Mouse (Mus musculus) limb, embryonic 13.5 days (tissue): ENCODE measurements around the gene Slc6a19. TPM values are rescaled to one million over a fixed set of nuclear protein-coding genes. Genes with fewer than 3 reads are reported as not detected.
"Not testable (repeated sequence)": the region's sequence is repeated elsewhere in the genome, so short reads cannot be mapped to it uniquely, and the experiment has no call there.

ENCODE experiments used
- ATAC-seq: fragments of 200-750 bp; cut with Nextera tagmentation; 2 replicates; pipeline ENCODE4 v1.8.0; 2017; ENCODE audit warnings: low read depth, moderate number of reproducible peaks, moderate TSS enrichment; ENCODE audit not compliant: low FRiP score
- H3K27ac ChIP-seq: fragments of 300-500 bp; sonication (generic); 2 replicates; pipeline ENCODE4 v1.5.1; 2015; ENCODE audit warnings: inconsistent platforms, mild to moderate bottlenecking, moderate library complexity
- H3K27me3 ChIP-seq: fragments of 300-500 bp; sonication (generic); 2 replicates; pipeline ENCODE4 v1.6.1; 2015; ENCODE audit warnings: mild to moderate bottlenecking, inconsistent platforms
- H3K36me3 ChIP-seq: fragments of 300-500 bp; sonication (generic); 2 replicates; pipeline ENCODE4 v1.6.1; 2015; ENCODE audit warnings: inconsistent platforms, mild to moderate bottlenecking, moderate library complexity
- H3K4me1 ChIP-seq: fragments of 300-500 bp; sonication (generic); 2 replicates; pipeline ENCODE4 v1.6.1; 2015; ENCODE audit warnings: inconsistent platforms
- H3K4me2 ChIP-seq: fragments of 300-500 bp; sonication (generic); replicated peaks from 2 replicates; pipeline ENCODE4 v1.6.1; 2015; ENCODE audit warnings: inconsistent platforms, mild to moderate bottlenecking, moderate library complexity
- H3K4me3 ChIP-seq: fragments of 300-500 bp; sonication (generic); 2 replicates; pipeline ENCODE4 v1.5.1; 2015; ENCODE audit warnings: moderate library complexity, mild to moderate bottlenecking, inconsistent platforms
- H3K9ac ChIP-seq: fragments of 300-500 bp; sonication (generic); 2 replicates; pipeline ENCODE4 v1.6.1; 2015; ENCODE audit warnings: mild to moderate bottlenecking, inconsistent platforms
- H3K9me3 ChIP-seq: fragments of 300-500 bp; sonication (generic); 2 replicates; pipeline ENCODE4 v1.6.1; 2016; ENCODE audit warnings: inconsistent platforms
- WGBS: fragments of 180-500 bp; shearing (Covaris S2); methylation state at CpG from one replicate; pipeline ENCODE4 v1.1.7; 2015; 5-methylcytosine and 5-hydroxymethylcytosine counted together
- polyA plus RNA-seq: library from polyadenylated mRNA; unstranded; fragments of >200 nt; fragmentation: Nextera tagmentation; extraction: Ambion mirVana; gene quantifications from 2 replicates; pipeline ENCODE4 v1.2.1, GENCODE M21; 2015

Slc6a19 gene
- polyA plus RNA-seq, 1 experiment from 2014 or later, result 0.04 TPM

GRCm38 (mm10) chr13:73711803-73712202 is 7.1 kb upstream of the Slc6a19 start:
- WGBS, result 84% methylated on average over 5 of the region's 5 CpGs
- Histone ChIP-seq H3K27me3 (no peaks in the 10 kb centered on the region), H3K27ac (no peak overlapping the region), H3K4me1 (no peaks in the 10 kb centered on the region), H3K4me2 (no peak overlapping the region), H3K4me3 (no peak overlapping the region), H3K9ac (no peak overlapping the region), H3K36me3 (no peaks in the 10 kb centered on the region), H3K9me3 (no peaks in the 10 kb centered on the region)
- no peak for ATAC-seq

DNA sequence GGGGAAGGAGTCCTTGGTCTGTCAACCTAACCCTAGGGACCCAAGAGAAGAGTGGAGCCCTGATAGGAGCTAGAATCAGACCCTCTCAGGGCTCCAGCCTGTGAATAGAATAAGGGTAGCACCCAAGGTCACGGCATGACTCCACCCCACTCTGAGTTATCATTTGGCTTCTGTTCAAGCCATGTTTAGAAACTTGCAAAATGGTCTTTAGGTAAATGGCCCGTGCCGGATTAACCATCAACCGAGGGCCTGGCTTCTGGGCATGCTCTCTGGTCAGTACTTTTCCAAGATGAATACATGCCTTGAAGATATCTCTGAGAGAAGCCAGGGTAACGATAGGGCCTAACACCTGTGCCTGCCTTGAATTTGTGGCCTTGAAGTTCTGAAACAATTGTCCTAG is 6.6 kb upstream of the Slc6a19 start:
- Histone ChIP-seq H3K4me3 (no peak overlapping the region), H3K9me3 (no peaks in the 10 kb centered on the region), H3K27me3 (no peaks in the 10 kb centered on the region), H3K4me1 (no peaks in the 10 kb centered on the region), H3K36me3 (no peaks in the 10 kb centered on the region), H3K27ac (no peak overlapping the region), H3K4me2 (no peak overlapping the region), H3K9ac (no peak overlapping the region)
- 95% methylated on average over 5 of the region's 5 CpGs for WGBS
- no peak for ATAC-seq

DNA sequence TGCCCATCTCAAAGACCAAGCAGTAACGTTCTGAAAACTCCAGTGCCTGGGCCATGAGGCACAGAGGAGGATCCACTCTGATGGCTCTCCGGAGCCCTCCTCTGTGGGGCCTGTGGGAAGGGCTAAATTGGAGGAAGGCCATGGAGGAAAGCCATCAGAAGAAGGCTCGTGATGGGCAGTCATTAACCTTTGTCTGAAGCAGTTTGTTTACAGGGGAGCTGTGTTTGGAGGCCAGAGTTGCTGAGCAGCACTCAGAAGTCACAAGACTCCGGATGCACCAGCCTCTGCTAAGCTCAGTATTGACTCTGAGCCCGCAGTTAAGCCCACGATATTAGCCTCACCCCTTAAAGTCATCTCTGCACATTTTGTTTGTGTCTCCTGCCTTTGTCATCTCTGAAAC is 4.8 kb upstream of the Slc6a19 start:
- Histone ChIP-seq H3K4me1 (no peaks in the 10 kb centered on the region), H3K36me3 (no peaks in the 10 kb centered on the region), H3K4me2 (no peak overlapping the region), H3K9ac (no peak overlapping the region), H3K9me3 (no peaks in the 10 kb centered on the region), H3K27me3 (no peaks in the 10 kb centered on the region), H3K4me3 (no peak overlapping the region), H3K27ac (no peak overlapping the region)
- no peak for ATAC-seq
- 41% methylated on average over 6 of the region's 6 CpGs for WGBS

DNA sequence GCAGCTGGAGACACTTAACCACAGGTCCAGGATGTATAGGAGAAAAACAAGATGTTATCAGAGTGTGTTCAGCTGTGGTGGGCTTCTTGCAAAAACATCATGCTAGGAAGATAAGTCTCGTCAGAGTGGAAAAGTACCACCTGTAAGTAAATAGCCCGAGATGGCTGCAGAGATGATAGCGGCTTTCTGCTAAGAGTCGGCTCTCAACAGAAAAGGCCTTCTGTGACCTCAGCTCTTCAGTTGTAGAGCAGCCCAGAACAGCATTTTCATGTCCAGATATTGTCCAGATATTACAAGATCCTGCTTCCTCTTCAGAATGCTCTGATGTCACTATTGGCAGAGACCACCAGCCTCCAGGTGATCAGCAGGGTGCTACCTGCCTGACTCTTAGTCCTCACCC is 1.2 kb downstream of the Slc6a19 start:
- not testable (repeated sequence) for H3K27me3 ChIP-seq, H3K27ac ChIP-seq, H3K9ac ChIP-seq, H3K36me3 ChIP-seq, H3K4me2 ChIP-seq, H3K4me1 ChIP-seq, ATAC-seq, H3K4me3 ChIP-seq, H3K9me3 ChIP-seq
- WGBS, result 82% methylated on average over 4 of the region's 4 CpGs

DNA sequence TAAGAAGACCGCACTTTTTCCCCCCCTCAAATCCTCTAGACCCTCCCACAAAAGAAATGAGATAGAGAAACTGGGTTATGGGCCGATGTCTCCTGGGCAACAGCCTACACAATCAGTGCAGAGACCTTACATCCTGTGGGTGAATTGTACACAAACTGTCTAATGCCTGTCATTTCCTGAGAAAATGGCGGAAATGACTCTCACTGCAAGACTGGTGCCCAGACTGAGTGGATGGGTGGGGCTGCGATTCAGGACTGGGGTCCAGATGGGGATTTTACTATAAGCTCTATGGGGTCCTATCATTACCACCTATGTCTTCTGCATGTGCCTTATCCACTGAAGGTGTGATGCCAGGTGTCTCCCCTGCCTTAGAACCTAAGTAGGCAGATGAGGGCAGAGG is 1.9 kb downstream of the Slc6a19 start:
- Histone ChIP-seq H3K27ac (no peak overlapping the region), H3K4me3 (no peak overlapping the region), H3K4me2 (no peak overlapping the region), H3K4me1 (no peaks in the 10 kb centered on the region), H3K9ac (no peak overlapping the region), H3K27me3 (0 out of 2 replicates have a peak, but pooled peaks cover 3% of the 10 kb centered on the region), H3K36me3 (no peaks in the 10 kb centered on the region), H3K9me3 (no peaks in the 10 kb centered on the region)
- no peak for ATAC-seq
- WGBS, result 80% methylated on average over 4 of the region's 4 CpGs

DNA sequence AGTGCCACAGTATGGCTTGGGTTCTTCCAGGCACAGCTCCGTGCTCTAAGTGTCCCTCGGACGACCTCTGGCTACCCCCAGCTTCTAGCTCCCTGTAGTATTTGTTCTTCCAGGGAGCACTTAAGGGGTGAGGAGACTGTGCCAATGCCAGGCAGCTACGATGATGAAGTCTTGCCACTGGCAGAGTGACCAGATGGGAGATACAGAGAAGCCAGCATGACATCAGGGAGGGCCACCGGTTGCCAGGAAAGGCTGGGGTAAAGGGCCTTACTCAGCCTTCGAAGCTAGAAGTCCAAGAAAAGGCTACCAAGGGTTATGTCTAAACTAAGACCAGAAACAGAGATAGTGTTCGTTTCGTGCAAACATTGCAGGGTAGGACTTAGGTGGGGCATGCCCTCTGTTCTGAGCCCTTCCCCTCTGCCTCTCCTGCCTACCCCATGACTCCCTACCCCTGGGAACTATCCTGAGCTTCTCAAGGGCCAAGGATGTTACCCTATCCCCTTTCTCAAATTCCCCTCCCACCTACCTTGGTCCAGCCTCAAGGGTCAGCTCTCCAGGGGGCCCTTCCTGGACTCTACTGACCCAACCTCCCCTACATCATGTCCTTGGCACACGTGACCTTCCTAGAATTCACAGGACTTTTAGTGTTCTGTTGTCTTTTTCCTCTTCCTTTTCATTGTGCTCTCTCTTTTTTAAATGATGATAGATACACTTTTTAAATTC is 3.3 kb downstream of the Slc6a19 start:
- no peak overlapping the region for H3K9ac ChIP-seq
- H3K27me3 ChIP-seq, result 0 out of 2 replicates have a peak, but pooled peaks cover 3% of the 10 kb centered on the region
- no peaks in the 10 kb centered on the region for H3K9me3 ChIP-seq
- no peak for ATAC-seq
- H3K36me3 ChIP-seq, result no peaks in the 10 kb centered on the region
- no peak overlapping the region for H3K27ac ChIP-seq
- no peak overlapping the region for H3K4me2 ChIP-seq
- 83% methylated on average over 9 of the region's 9 CpGs for WGBS
- no peaks in the 10 kb centered on the region for H3K4me1 ChIP-seq
- H3K4me3 ChIP-seq, result no peak overlapping the region

GRCm38 (mm10) chr13:73700554-73700953 is 4.1 kb downstream of the Slc6a19 start:
- no peaks in the 10 kb centered on the region for H3K9me3 ChIP-seq
- no peak overlapping the region for H3K4me3 ChIP-seq
- no peak overlapping the region for H3K4me2 ChIP-seq
- no peak for ATAC-seq
- no peaks in the 10 kb centered on the region for H3K4me1 ChIP-seq
- H3K9ac ChIP-seq, result no peak overlapping the region
- 89% methylated on average over 12 of the region's 12 CpGs for WGBS
- H3K27me3 ChIP-seq, result 0 out of 2 replicates have a peak, but pooled peaks cover 3% of the 10 kb centered on the region
- H3K27ac ChIP-seq, result no peak overlapping the region
- H3K36me3 ChIP-seq, result no peaks in the 10 kb centered on the region

- H3K9me3 ChIP-seq, result no peaks in the 10 kb centered on the region
- no peak overlapping the region for H3K4me2 ChIP-seq
- WGBS, result 89% methylated on average over 6 of the region's 6 CpGs
- 0 out of 2 replicates have a peak, but pooled peaks cover 3% of the 10 kb centered on the region for H3K27me3 ChIP-seq
- no peak for ATAC-seq
- no peaks in the 10 kb centered on the region for H3K4me1 ChIP-seq
- H3K9ac ChIP-seq, result no peak overlapping the region
- H3K4me3 ChIP-seq, result no peak overlapping the region
- H3K27ac ChIP-seq, result no peak overlapping the region
- no peaks in the 10 kb centered on the region for H3K36me3 ChIP-seq
These were observed 5.0 kb downstream of the Slc6a19 start for GRCm38 (mm10) chr13:73699714-73700113.

DNA sequence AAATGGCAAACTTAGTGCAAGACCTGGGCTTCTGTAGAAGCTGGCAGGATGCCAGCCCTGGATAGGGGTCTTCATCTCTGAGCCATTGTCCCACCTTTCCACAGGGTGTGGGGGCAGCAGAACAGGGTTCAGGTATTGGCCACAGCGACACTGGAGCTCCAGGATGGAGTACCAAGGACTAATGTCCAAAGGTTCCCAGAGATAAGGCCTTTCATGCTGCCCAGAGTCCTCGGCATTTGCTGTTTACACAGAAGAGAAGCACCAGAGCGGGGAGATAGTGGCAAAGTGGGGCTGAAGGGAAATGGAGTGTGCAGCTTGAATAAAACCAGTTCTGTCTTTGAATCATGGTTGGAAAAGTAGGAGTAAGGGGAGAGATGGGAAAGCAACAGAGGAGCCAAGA is 8.1 kb downstream of the Slc6a19 start:
- H3K9ac ChIP-seq, result no peak overlapping the region
- no peak overlapping the region for H3K4me3 ChIP-seq
- 0 out of 2 replicates have a peak, but pooled peaks cover 3% of the 10 kb centered on the region for H3K27me3 ChIP-seq
- no peak for ATAC-seq
- no peak overlapping the region for H3K4me2 ChIP-seq
- no peak overlapping the region for H3K27ac ChIP-seq
- no peaks in the 10 kb centered on the region for H3K36me3 ChIP-seq
- H3K9me3 ChIP-seq, result no peaks in the 10 kb centered on the region
- 84% methylated on average over 3 of the region's 3 CpGs for WGBS
- no peaks in the 10 kb centered on the region for H3K4me1 ChIP-seq

DNA sequence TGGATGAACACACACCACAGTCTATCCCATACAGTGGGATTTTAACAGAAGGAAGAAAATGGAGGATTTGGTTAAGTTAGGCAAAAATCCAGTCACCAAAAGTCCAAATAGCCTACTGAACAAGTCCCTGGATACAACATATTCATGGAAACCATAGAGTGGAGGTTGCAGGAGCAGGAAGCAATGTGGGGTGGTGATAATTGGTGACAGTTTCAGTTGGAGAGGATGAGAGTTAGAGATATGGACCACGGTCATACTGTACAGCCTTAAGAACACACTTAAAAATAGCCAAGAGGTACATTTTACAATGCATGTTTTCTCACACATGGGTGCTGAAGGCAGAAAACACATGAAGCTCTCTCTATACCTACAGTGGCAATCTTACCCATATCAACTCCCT is 9.7 kb downstream of the Slc6a19 start:
- Histone ChIP-seq H3K4me2 (no peak overlapping the region), H3K36me3 (no peaks in the 10 kb centered on the region), H3K4me1 (no peaks in the 10 kb centered on the region), H3K9me3 (no peaks in the 10 kb centered on the region), H3K27ac (no peak overlapping the region), H3K27me3 (0 out of 2 replicates have a peak, but pooled peaks cover 3% of the 10 kb centered on the region), H3K4me3 (no peak overlapping the region), H3K9ac (no peak overlapping the region)
- WGBS, result 86% methylated on average over 1 of the region's 1 CpGs
- no peak for ATAC-seq

DNA sequence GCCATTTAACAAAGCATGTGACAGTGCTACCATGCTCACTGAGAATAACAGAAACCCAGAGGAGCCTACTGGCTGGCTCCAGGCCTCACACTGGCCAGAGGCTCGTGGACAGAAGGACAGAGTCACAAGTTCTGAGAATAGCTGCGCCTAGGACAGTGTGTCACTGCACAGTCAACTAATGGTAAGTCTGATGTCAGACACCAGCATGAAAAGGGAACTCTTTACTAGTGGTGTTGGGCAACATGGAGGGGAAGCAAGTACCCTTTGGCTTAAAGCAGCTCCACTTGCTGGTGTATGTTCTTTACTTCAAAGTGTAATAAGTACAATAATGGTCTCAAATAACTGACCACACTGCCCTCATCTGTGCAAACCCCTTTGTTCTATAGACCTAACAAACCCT is 11.3 kb downstream of the Slc6a19 start:
- 76% methylated on average over 2 of the region's 2 CpGs for WGBS
- Histone ChIP-seq H3K9ac (no peak overlapping the region), H3K9me3 (no peaks in the 10 kb centered on the region), H3K4me3 (no peak overlapping the region), H3K4me1 (no peaks in the 10 kb centered on the region), H3K4me2 (no peak overlapping the region), H3K36me3 (no peaks in the 10 kb centered on the region), H3K27ac (no peak overlapping the region), H3K27me3 (no peaks in the 10 kb centered on the region)
- ATAC-seq, result no peak

DNA sequence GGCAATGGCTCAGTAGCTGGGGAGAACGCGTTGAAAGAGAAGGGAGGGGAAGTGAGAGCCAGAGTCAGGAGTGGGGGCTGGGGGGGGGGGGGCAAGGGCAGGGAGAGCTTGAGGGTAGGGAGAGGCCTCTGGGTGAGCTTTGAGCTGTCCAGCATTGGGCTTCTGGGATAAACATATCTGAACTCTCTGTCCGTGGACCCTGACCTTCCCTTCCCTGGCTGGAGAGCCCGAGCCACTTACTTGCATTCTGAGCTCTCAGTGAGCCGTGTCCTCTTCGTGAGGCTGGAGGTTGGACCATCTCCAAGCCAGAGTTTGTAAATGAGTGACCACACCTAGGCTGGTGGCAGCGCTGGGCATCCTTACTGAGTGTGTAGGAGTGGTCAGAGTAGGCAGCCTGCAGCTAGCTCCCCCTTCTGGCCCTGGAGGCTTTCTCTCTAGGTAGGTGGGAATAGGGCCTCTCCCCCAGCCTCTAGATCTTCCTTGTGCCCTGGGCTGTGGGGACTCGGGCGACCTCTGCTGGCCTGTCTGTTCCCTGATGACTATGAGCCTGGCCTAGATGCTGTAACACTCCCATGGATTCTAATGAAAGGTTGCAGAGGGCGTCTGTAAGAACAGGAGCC is 12.3 kb downstream of the Slc6a19 start:
- ATAC-seq, result peak; percentile 69; the same call in 1 of the 2 replicates
- H3K36me3 ChIP-seq, result no peaks in the 10 kb centered on the region
- H3K4me2 ChIP-seq, result no peak overlapping the region
- WGBS, result 37% methylated on average over 10 of the region's 10 CpGs
- no peak overlapping the region for H3K27ac ChIP-seq
- H3K27me3 ChIP-seq, result no peaks in the 10 kb centered on the region
- H3K4me1 ChIP-seq, result no peaks in the 10 kb centered on the region
- no peak overlapping the region for H3K9ac ChIP-seq
- H3K9me3 ChIP-seq, result no peaks in the 10 kb centered on the region
- no peak overlapping the region for H3K4me3 ChIP-seq

- H3K27ac ChIP-seq, result no peak overlapping the region
- H3K4me1 ChIP-seq, result no peaks in the 10 kb centered on the region
- no peaks in the 10 kb centered on the region for H3K36me3 ChIP-seq
- no peak overlapping the region for H3K4me2 ChIP-seq
- WGBS, result 82% methylated on average over 4 of the region's 4 CpGs
- no peaks in the 10 kb centered on the region for H3K9me3 ChIP-seq
- no peak for ATAC-seq
- no peaks in the 10 kb centered on the region for H3K27me3 ChIP-seq
- H3K9ac ChIP-seq, result no peak overlapping the region
- H3K4me3 ChIP-seq, result no peak overlapping the region
These were observed 15.7 kb downstream of the Slc6a19 start for GRCm38 (mm10) chr13:73688934-73689333.
